Mouse (Mus musculus) small intestine, adult 2 months (tissue): ENCODE measurements around the gene Olfr140.

Experiments used
- CTCF ChIP-seq: fragments of 200-500 bp; IDR thresholded peaks from 2 replicates; pipeline ENCODE4 v1.5.1; 2012; ENCODE audit warnings: low read depth, mild to moderate bottlenecking, control low read depth, inconsistent platforms, low read length, moderate library complexity, mixed read lengths; ENCODE audit not compliant: insufficient replicate concordance, insufficient read length; ENCODE audit errors: extremely low read depth
- POLR2A ChIP-seq: fragments of 200-500 bp; IDR thresholded peaks from 2 replicates; pipeline ENCODE4 v1.6.1; 2012; ENCODE audit warnings: low read depth, mild to moderate bottlenecking, control low read depth, inconsistent platforms, low read length, moderate library complexity

- TF ChIP-seq CTCF, result no peak
- TF ChIP-seq POLR2A, result no peak
Observed at GRCm38 (mm10) chr2:89999845-90000244, 63.5 kb downstream of the Olfr140 start, which contains the start of gene Olfr1262.
